Comparison of ENCODE assay signal across 16 mouse cellular contexts in the genomic region with DNA sequence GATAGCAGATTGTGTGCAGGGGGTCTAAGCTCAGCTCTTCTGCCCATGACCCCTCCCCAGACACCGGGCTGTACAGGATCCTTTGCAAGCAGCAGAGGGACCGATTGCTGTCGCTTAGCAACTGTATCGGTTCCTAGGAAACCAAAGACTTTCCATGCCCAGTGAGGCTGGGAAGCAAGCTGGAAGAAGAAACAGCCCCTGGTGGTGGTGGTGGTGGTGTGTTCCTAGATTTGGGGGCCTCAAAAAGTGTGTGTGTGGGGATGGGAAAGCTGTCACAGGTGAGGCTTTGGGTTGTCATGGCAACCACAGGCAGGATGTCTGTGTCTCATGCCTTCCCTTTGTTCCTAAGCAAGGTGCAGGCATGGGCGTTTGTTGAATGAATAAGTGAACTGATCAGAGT. TPM values are rescaled to one million over a fixed set of nuclear protein-coding genes. Genes with fewer than 3 reads are reported as not detected.
DNase-seq lines count a peak whose midpoint lies in the region; ATAC-seq and TF ChIP-seq lines count a peak whose summit lies in the region.
"Had no signal": no experiment of that assay in that cellular context is flagged by ENCODE, and none has a peak within 500 bp of the region (broad histone marks: within the 10 kb centered on the region; RNA-seq: fewer than 3 reads in every experiment).

No protein-coding gene starts in this region.

- peak; percentile 44; the same call in 1 of the 2 replicates for ATAC-seq in hindbrain, embryonic 13.5 days (ENCODE audit: low FRiP score)
- ATAC-seq in hindbrain, embryonic 12.5 days (ENCODE audit: low FRiP score), result no peak
- peak; percentile 82 for ATAC-seq in midbrain, postnatal 0 days (ENCODE audit: low FRiP score)
- ATAC-seq: intestine, postnatal 0 days; Patski had no signal

- no peak overlapping the region for H3K9ac ChIP-seq in hindbrain, embryonic 13.5 days
- no peak overlapping the region for H3K9ac ChIP-seq in hindbrain, embryonic 12.5 days
- peak overlapping the region; percentile 33; the same call in 1 of the 2 replicates for H3K9ac ChIP-seq in midbrain, postnatal 0 days (replicated peaks; ENCODE audit: low read length, poor library complexity, severe bottlenecking)
- H3K9ac ChIP-seq: limb, embryonic 15.5 days had no signal

- no peak overlapping the region for H3K4me3 ChIP-seq in hindbrain, embryonic 13.5 days
- H3K4me3 ChIP-seq in hindbrain, embryonic 12.5 days, result no peak overlapping the region
- H3K4me3 ChIP-seq in midbrain, postnatal 0 days (ENCODE audit: low read depth, low read length), result no peak overlapping the region
- H3K4me3 ChIP-seq: limb, embryonic 15.5 days had no signal

- no peaks in the 10 kb centered on the region for H3K4me1 ChIP-seq in hindbrain, embryonic 13.5 days (replicated peaks)
- H3K4me1 ChIP-seq in hindbrain, embryonic 12.5 days, result peaks cover 3% of the 10 kb centered on the region; the same call in 1 of the 2 replicates
- peaks cover 6% of the 10 kb centered on the region; the same call in 1 of the 2 replicates for H3K4me1 ChIP-seq in midbrain, postnatal 0 days (ENCODE audit: insufficient read depth, low read length)
- H3K4me1 ChIP-seq: limb, embryonic 15.5 days had no signal

- H3K27me3 ChIP-seq in hindbrain, embryonic 13.5 days, result peaks cover 25% of the 10 kb centered on the region; the same call in 1 of the 2 replicates
- peaks cover 16% of the 10 kb centered on the region for H3K27me3 ChIP-seq in hindbrain, embryonic 12.5 days
- no peaks in the 10 kb centered on the region for H3K27me3 ChIP-seq in midbrain, postnatal 0 days (ENCODE audit: insufficient read depth, low read length)
- H3K27me3 ChIP-seq: Patski had no signal

- TF ChIP-seq CTCF in midbrain, postnatal 0 days (IDR thresholded peaks at IDR 0.05), result peak; percentile 77

- DNase-seq in retina, postnatal 1 day, result peak; percentile 50
- no peak for DNase-seq in retina, embryonic 14.5 days (ENCODE audit: low spot score)
- peak; percentile 69 for DNase-seq in brain, embryonic 18.5 days (ENCODE audit: low read depth, low spot score)
- peak; percentile 84 for DNase-seq in midbrain, postnatal 0 days (ENCODE audit: low spot score)
- DNase-seq in adrenal gland, postnatal 25 days, result no peak
- no peak for DNase-seq in testis, postnatal 10 days (ENCODE audit: low spot score)
- DNase-seq: adrenal gland, postnatal 14 days; cerebellum, adult 2 months; kidney, postnatal 4 days had no signal

- 37% methylated on average over 5 of the region's 5 CpGs for WGBS in hindbrain, embryonic 13.5 days
- 28% methylated on average over 5 of the region's 5 CpGs for WGBS in hindbrain, embryonic 12.5 days
- WGBS in midbrain, postnatal 0 days, result 8% methylated on average over 5 of the region's 5 CpGs

- H3K36me3 ChIP-seq in hindbrain, embryonic 13.5 days, result no peaks in the 10 kb centered on the region
- H3K36me3 ChIP-seq in hindbrain, embryonic 12.5 days, result no peaks in the 10 kb centered on the region
- no peaks in the 10 kb centered on the region for H3K36me3 ChIP-seq in midbrain, postnatal 0 days (ENCODE audit: insufficient read depth, low read length)
- H3K36me3 ChIP-seq: limb, embryonic 15.5 days had no signal

- no peaks in the 10 kb centered on the region for H3K9me3 ChIP-seq in hindbrain, embryonic 13.5 days
- H3K9me3 ChIP-seq in hindbrain, embryonic 12.5 days (replicated peaks), result no peaks in the 10 kb centered on the region
- no peaks in the 10 kb centered on the region for H3K9me3 ChIP-seq in midbrain, postnatal 0 days (ENCODE audit: low read length)
- H3K9me3 ChIP-seq: limb, embryonic 15.5 days had no signal

- no peak overlapping the region for H3K4me2 ChIP-seq in hindbrain, embryonic 13.5 days
- no peak overlapping the region for H3K4me2 ChIP-seq in hindbrain, embryonic 12.5 days (replicated peaks)
- no peak overlapping the region for H3K4me2 ChIP-seq in midbrain, postnatal 0 days (ENCODE audit: low read depth, low read length, poor library complexity, severe bottlenecking)
- H3K4me2 ChIP-seq: limb, embryonic 15.5 days had no signal

- peak overlapping the region; percentile 55 for H3K27ac ChIP-seq in hindbrain, embryonic 13.5 days
- H3K27ac ChIP-seq in hindbrain, embryonic 12.5 days, result no peak overlapping the region
- H3K27ac ChIP-seq in midbrain, postnatal 0 days (ENCODE audit: low read depth, low read length), result peak overlapping the region; percentile 91
- H3K27ac ChIP-seq: limb, embryonic 15.5 days had no signal

RNA-seq across cellular contexts. Expression of gene Rasal1, which starts 12.2 kb away (rescaled TPM):
- polyA plus RNA-seq in hindbrain, embryonic 13.5 days (2015; fragmentation: Nextera tagmentation; extraction: Ambion mirVana), result 0.14 TPM in 2 replicates
- 0.06 and 0.38 TPM in 2 replicates for polyA plus RNA-seq in hindbrain, embryonic 12.5 days (2016; fragmentation: Nextera tagmentation; extraction: Ambion mirVana)
- 18.1 and 24.7 TPM in 2 replicates for total RNA-seq in midbrain, postnatal 0 days (2014; rRNA removed)
- 8.2 and 9.9 TPM in 2 replicates for polyA plus RNA-seq in midbrain, postnatal 0 days (2015; fragmentation: Nextera tagmentation; extraction: Ambion mirVana)
- 19.6 and 20.0 TPM in 2 replicates for total RNA-seq in adrenal gland, postnatal 25 days (2021)

RNA-seq across cellular contexts. Expression of gene Cfap73, which starts 26.8 kb away (rescaled TPM):
- 0.28 and 0.49 TPM in 2 replicates for polyA plus RNA-seq in hindbrain, embryonic 13.5 days (2015; fragmentation: Nextera tagmentation; extraction: Ambion mirVana)
- polyA plus RNA-seq in hindbrain, embryonic 12.5 days (2016; fragmentation: Nextera tagmentation; extraction: Ambion mirVana), result 0.56 and 0.77 TPM in 2 replicates
- total RNA-seq in midbrain, postnatal 0 days (2014; rRNA removed), result 0.38 and 0.60 TPM in 2 replicates
- 0.62 and 0.74 TPM in 2 replicates for polyA plus RNA-seq in midbrain, postnatal 0 days (2015; fragmentation: Nextera tagmentation; extraction: Ambion mirVana)
- 2.8 and 3.1 TPM in 2 replicates for total RNA-seq in adrenal gland, postnatal 25 days (2021)
- polyA plus RNA-seq: heart, embryonic 16.5 days; intestine, postnatal 0 days; limb, embryonic 15.5 days; urinary bladder, adult 2 months had no signal

RNA-seq across cellular contexts. Expression of gene Ddx54, which starts 48.3 kb away (rescaled TPM):
- polyA plus RNA-seq in hindbrain, embryonic 13.5 days (2015; fragmentation: Nextera tagmentation; extraction: Ambion mirVana), result 44.0 and 47.7 TPM in 2 replicates
- polyA plus RNA-seq in hindbrain, embryonic 12.5 days (2016; fragmentation: Nextera tagmentation; extraction: Ambion mirVana), result 53.2 and 53.6 TPM in 2 replicates
- total RNA-seq in midbrain, postnatal 0 days (2014; rRNA removed), result 36.2 and 37.8 TPM in 2 replicates
- polyA plus RNA-seq in midbrain, postnatal 0 days (2015; fragmentation: Nextera tagmentation; extraction: Ambion mirVana), result 31.7 and 32.6 TPM in 2 replicates
- total RNA-seq in adrenal gland, postnatal 25 days (2021), result 50.5 and 54.7 TPM in 2 replicates

RNA-seq across cellular contexts. Expression of gene Rita1, which starts 48.4 kb away (rescaled TPM):
- polyA plus RNA-seq in hindbrain, embryonic 13.5 days (2015; fragmentation: Nextera tagmentation; extraction: Ambion mirVana), result 26.2 TPM in 2 replicates
- polyA plus RNA-seq in hindbrain, embryonic 12.5 days (2016; fragmentation: Nextera tagmentation; extraction: Ambion mirVana), result 16.8 and 19.2 TPM in 2 replicates
- total RNA-seq in midbrain, postnatal 0 days (2014; rRNA removed), result 32.3 and 43.6 TPM in 2 replicates
- polyA plus RNA-seq in midbrain, postnatal 0 days (2015; fragmentation: Nextera tagmentation; extraction: Ambion mirVana), result 31.4 and 33.9 TPM in 2 replicates
- 15.9 and 17.5 TPM in 2 replicates for total RNA-seq in adrenal gland, postnatal 25 days (2021)

RNA-seq across cellular contexts. Expression of gene Dtx1, which starts 50.9 kb away (rescaled TPM):
- 34.5 and 34.8 TPM in 2 replicates for polyA plus RNA-seq in hindbrain, embryonic 13.5 days (2015; fragmentation: Nextera tagmentation; extraction: Ambion mirVana)
- 23.0 and 25.6 TPM in 2 replicates for polyA plus RNA-seq in hindbrain, embryonic 12.5 days (2016; fragmentation: Nextera tagmentation; extraction: Ambion mirVana)
- total RNA-seq in midbrain, postnatal 0 days (2014; rRNA removed), result 240 and 242 TPM in 2 replicates
- polyA plus RNA-seq in midbrain, postnatal 0 days (2015; fragmentation: Nextera tagmentation; extraction: Ambion mirVana), result 63.0 and 67.9 TPM in 2 replicates
- 11.0 and 11.8 TPM in 2 replicates for total RNA-seq in adrenal gland, postnatal 25 days (2021)

Comparison
In these comparisons a context has a peak if more than half of its experiments do, and no peak if none do; other contexts are left out.
1. DNase-seq: peak in retina, postnatal 1 day (single experiment), brain, embryonic 18.5 days (single experiment) and midbrain, postnatal 0 days (single experiment); none in retina, embryonic 14.5 days (single experiment), adrenal gland, postnatal 25 days (single experiment) and testis, postnatal 10 days (single experiment).